Mouse (Mus musculus) effector memory CD4-positive, alpha-beta T cell, adult 5 months (primary cell): Measurements from ENCODE around the gene Olfr697. TPM values are rescaled to one million over a fixed set of nuclear protein-coding genes. Genes with fewer than 3 reads are reported as not detected.

Experiments
- polyA plus RNA-seq: library from polyadenylated mRNA; unstranded; fragments of 100-300 nt; shearing (Covaris generic); gene quantifications from one replicate; pipeline ENCODE4 v1.2.1, GENCODE M21; 2017

Olfr697 gene
- polyA plus RNA-seq, result not detected

DNA sequence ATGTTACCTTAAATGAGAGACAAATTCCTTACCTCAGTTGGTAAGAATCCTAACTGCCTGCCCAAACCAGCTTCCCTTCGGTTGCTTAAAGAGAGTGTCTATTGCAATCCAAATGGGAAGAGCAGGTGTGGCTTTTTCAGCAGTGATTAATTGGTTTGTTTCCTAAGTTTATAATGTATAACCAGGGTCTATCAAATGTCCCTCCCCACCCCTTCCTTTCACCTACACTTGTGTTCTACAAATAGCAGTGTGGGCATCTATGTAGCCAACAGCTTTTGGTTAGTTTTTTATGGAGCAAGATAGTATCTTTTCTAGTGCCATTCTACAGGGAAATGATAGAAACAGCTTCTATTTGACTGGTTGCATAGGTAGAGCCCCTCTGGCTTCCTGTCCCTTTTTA is at the start of gene Olfr697:
TSS of gene Olfr697 (minus strand) at position 101 of the 400 bp plus-strand sequence.

GRCm38 (mm10) chr7:106755297-106755696 is 13.1 kb upstream of the Olfr697 start, which contains the start of gene Olfr698:
Gene Olfr698 (minus strand): TSS chr7:106755397.

DNA sequence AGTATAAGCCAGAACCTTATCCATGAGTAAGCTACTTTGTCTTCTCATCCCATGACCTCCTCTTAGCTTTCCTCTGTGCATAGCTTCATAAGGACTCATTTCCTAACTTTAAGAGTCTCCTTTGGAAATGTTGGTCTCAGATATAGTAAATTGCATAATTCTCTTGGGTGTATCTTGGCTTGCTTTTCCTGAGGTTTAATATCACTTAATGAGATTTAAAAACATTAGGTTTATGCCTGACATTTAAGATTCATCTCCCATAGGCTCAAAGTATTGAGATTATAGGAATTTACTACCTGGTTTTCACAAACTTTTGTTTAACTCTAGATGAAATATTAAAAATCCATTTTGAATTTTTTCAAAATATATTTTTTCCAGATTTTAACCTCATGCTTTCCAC is 25.9 kb downstream of the Olfr697 start, which contains the start of gene Olfr695:
TSS of gene Olfr695 (minus strand) at position 101 of the 400 bp plus-strand sequence.

DNA sequence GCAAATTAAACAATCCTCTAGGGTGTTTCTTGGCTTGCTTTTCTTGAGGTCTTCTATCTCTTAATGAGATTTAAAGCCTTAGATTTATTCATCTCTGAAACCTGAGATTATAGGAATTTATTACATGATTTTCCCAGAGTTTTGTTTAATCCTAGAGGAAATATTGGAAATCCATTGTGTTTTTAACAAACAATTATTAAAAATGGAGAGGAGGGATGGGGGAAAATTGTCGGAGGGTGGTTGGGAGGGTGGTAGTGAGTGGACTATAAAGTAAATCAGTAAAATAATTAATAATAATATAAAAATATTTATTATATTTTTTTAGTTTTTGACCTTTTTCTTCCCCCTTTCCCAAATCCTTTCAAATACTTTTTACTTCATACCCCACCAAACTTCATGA is 50.5 kb downstream of the Olfr697 start, which contains the start of gene Olfr694:
TSS of gene Olfr694 (minus strand) at position 101 of the 400 bp plus-strand sequence.

Other genes with a start within 250 kb of the Olfr697 start
- not detected for gene Olfr693, start 61.9 kb downstream of the Olfr697 start, polyA plus RNA-seq
- gene Olfr694, start 50.6 kb downstream of the Olfr697 start, polyA plus RNA-seq, result not detected
- not detected for gene Olfr695, start 26.0 kb downstream of the Olfr697 start, polyA plus RNA-seq
- 0.10 TPM for gene Olfr698, start 13.0 kb upstream of the Olfr697 start, polyA plus RNA-seq
- gene Olfr699, start 50.8 kb upstream of the Olfr697 start, polyA plus RNA-seq, result not detected
- gene Olfr700, start 66.4 kb upstream of the Olfr697 start, polyA plus RNA-seq, result not detected
- not detected for gene Olfr701, start 71.7 kb upstream of the Olfr697 start, polyA plus RNA-seq
- not detected for gene Olfr702, start 91.5 kb upstream of the Olfr697 start, polyA plus RNA-seq
- not detected for gene Olfr703, start 100.9 kb upstream of the Olfr697 start, polyA plus RNA-seq
- not detected for gene Olfr704, start 120.7 kb upstream of the Olfr697 start, polyA plus RNA-seq
- gene Olfr705, start 134.4 kb upstream of the Olfr697 start, polyA plus RNA-seq, result 0.52 TPM
- not detected for gene Olfr706, start 145.7 kb upstream of the Olfr697 start, polyA plus RNA-seq
- not detected for gene Olfr707, start 158.8 kb upstream of the Olfr697 start, polyA plus RNA-seq
- not detected for gene Olfr1532-ps1, start 165.6 kb upstream of the Olfr697 start, polyA plus RNA-seq
- not detected for gene Olfr709-ps1, start 189.8 kb upstream of the Olfr697 start, polyA plus RNA-seq
- gene Olfr710, start 205.9 kb upstream of the Olfr697 start, polyA plus RNA-seq, result not detected
- not detected for gene Olfr6, start 221.5 kb upstream of the Olfr697 start, polyA plus RNA-seq
- not detected for gene Olfr711, start 233.0 kb upstream of the Olfr697 start, polyA plus RNA-seq